Comparison of ENCODE assay signal across 8 mouse cellular contexts in the genomic region with DNA sequence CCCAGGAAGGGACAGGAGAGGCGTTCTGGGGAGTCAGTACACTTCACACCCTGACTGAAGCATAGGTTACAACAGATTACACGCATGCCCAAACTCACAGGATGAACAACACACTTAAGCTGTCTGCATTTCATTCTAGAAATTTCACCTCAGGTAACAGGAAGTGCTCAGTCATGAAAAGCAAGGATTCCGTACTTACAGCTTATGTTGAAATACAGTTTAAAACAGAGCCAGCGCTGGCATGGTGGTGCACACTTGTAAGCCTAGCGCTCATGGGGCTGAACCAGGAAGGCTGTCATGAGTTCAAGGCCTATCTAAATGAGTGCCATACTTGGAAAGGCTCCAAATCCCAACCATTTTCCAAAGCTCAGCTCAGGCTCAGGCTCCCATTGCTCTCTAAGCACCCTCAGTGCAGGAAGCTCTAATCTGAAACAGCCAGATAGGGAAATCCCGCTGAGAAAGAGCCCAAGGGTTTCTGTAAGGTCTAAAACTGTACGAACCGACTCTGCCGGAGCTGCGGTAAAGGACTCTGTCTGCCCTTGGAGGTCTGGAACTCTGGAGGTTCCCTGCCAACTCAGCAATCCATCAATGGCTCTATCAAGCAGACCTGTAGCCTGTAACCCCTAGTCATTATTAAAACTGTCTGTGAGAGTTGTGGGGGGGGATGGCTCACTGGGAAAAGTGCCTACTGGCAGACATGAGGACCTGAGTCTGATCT. TPM values are rescaled to one million over a fixed set of nuclear protein-coding genes. Genes with fewer than 3 reads are reported as not detected.
DNase-seq lines count a peak whose midpoint lies in the region; ATAC-seq and TF ChIP-seq lines count a peak whose summit lies in the region.

No protein-coding gene starts in this region.

- no peak for DNase-seq in lung, adult 2 months
- no peak for DNase-seq in forebrain, embryonic 10.5 days (ENCODE audit: extremely low spot score, low spot score)
- DNase-seq in Muller cell, postnatal 12 days (ENCODE audit: inconsistent ontology term), result no peak
- no peak for DNase-seq in right cerebral cortex, postnatal 14 days
- DNase-seq in ovary, postnatal 14 days (ENCODE audit: low spot score), result no peak

- no peak overlapping the region for H3K4me3 ChIP-seq in lung, embryonic 16.5 days (ENCODE audit: low read length)
- no peak overlapping the region for H3K4me3 ChIP-seq in lung, adult 2 months (replicated peaks; ENCODE audit: extremely low read depth, low read depth, low read length)
- no peak overlapping the region for H3K4me3 ChIP-seq in forebrain, embryonic 10.5 days
- no peak overlapping the region for H3K4me3 ChIP-seq in limb, embryonic 12.5 days (replicated peaks)
- H3K4me3 ChIP-seq in stomach, embryonic 14.5 days (ENCODE audit: low read depth, low read length), result no peak overlapping the region

- ATAC-seq in lung, embryonic 16.5 days (ENCODE audit: low read depth), result peak; percentile 24
- no peak for ATAC-seq in limb, embryonic 12.5 days (ENCODE audit: insufficient number of reproducible peaks, insufficient read depth, low FRiP score, low TSS enrichment, low read depth)
- ATAC-seq in stomach, embryonic 14.5 days (ENCODE audit: insufficient number of reproducible peaks, insufficient read depth, low FRiP score, low read depth), result no peak

- H3K4me2 ChIP-seq in lung, embryonic 16.5 days (ENCODE audit: low read depth, low read length), result no peak overlapping the region
- peak overlapping the region; percentile 53 for H3K4me2 ChIP-seq in limb, embryonic 12.5 days
- no peak overlapping the region; the same call in 1 of the 2 replicates for H3K4me2 ChIP-seq in stomach, embryonic 14.5 days (replicated peaks; ENCODE audit: low read depth, low read length)

- no peaks in the 10 kb centered on the region for H3K9me3 ChIP-seq in lung, embryonic 16.5 days (ENCODE audit: control insufficient read depth, low read length)
- H3K9me3 ChIP-seq in forebrain, embryonic 10.5 days, result no peaks in the 10 kb centered on the region
- H3K9me3 ChIP-seq in limb, embryonic 12.5 days, result no peaks in the 10 kb centered on the region
- H3K9me3 ChIP-seq in stomach, embryonic 14.5 days (ENCODE audit: control insufficient read depth, low read depth, low read length), result no peaks in the 10 kb centered on the region

- no peaks in the 10 kb centered on the region for H3K36me3 ChIP-seq in lung, embryonic 16.5 days (ENCODE audit: control insufficient read depth, insufficient read depth, low read length)
- no peaks in the 10 kb centered on the region for H3K36me3 ChIP-seq in forebrain, embryonic 10.5 days (replicated peaks)
- H3K36me3 ChIP-seq in limb, embryonic 12.5 days, result no peaks in the 10 kb centered on the region
- no peaks in the 10 kb centered on the region for H3K36me3 ChIP-seq in stomach, embryonic 14.5 days (ENCODE audit: control insufficient read depth, insufficient read depth, low read length)

- WGBS in lung, embryonic 16.5 days, result 35% methylated on average over 10 of the region's 10 CpGs
- 34% methylated on average over 10 of the region's 10 CpGs for WGBS in lung, adult 2 months
- WGBS in forebrain, embryonic 10.5 days, result 84% methylated on average over 10 of the region's 10 CpGs
- 63% methylated on average over 10 of the region's 10 CpGs for WGBS in limb, embryonic 12.5 days
- WGBS in stomach, embryonic 14.5 days, result 50% methylated on average over 10 of the region's 10 CpGs

- H3K27me3 ChIP-seq in lung, embryonic 16.5 days (ENCODE audit: control insufficient read depth, insufficient read depth, low read depth, low read length), result no peaks in the 10 kb centered on the region
- no peaks in the 10 kb centered on the region for H3K27me3 ChIP-seq in forebrain, embryonic 10.5 days (ENCODE audit: poor library complexity, severe bottlenecking)
- no peaks in the 10 kb centered on the region for H3K27me3 ChIP-seq in limb, embryonic 12.5 days
- H3K27me3 ChIP-seq in stomach, embryonic 14.5 days (ENCODE audit: control insufficient read depth, insufficient read depth, low read length), result no peaks in the 10 kb centered on the region

- peak overlapping the region; percentile 79 for H3K27ac ChIP-seq in lung, embryonic 16.5 days (ENCODE audit: low read length)
- peak overlapping the region; percentile 85 for H3K27ac ChIP-seq in forebrain, embryonic 10.5 days
- H3K27ac ChIP-seq in limb, embryonic 12.5 days, result peak overlapping the region; percentile 84
- peak overlapping the region; percentile 22; the same call in 1 of the 2 replicates for H3K27ac ChIP-seq in stomach, embryonic 14.5 days (ENCODE audit: low read length)

- peak overlapping the region; percentile 39; the same call in 1 of the 2 replicates for H3K9ac ChIP-seq in lung, embryonic 16.5 days (ENCODE audit: low read length)
- H3K9ac ChIP-seq in limb, embryonic 12.5 days (replicated peaks), result no peak overlapping the region
- no peak overlapping the region for H3K9ac ChIP-seq in stomach, embryonic 14.5 days (replicated peaks; ENCODE audit: low read depth, low read length)

- no peak for TF ChIP-seq CTCF in lung, adult 2 months (IDR thresholded peaks at IDR 0.05; ENCODE audit: insufficient read depth, low read length)

- peaks cover 44% of the 10 kb centered on the region for H3K4me1 ChIP-seq in lung, embryonic 16.5 days (replicated peaks; ENCODE audit: control insufficient read depth, insufficient read depth, low read length)
- H3K4me1 ChIP-seq in lung, adult 2 months (ENCODE audit: control insufficient read depth, insufficient read depth, low read length), result peaks cover 49% of the 10 kb centered on the region
- peaks cover 73% of the 10 kb centered on the region for H3K4me1 ChIP-seq in forebrain, embryonic 10.5 days
- H3K4me1 ChIP-seq in limb, embryonic 12.5 days (replicated peaks), result peaks cover 53% of the 10 kb centered on the region
- peaks cover 43% of the 10 kb centered on the region for H3K4me1 ChIP-seq in stomach, embryonic 14.5 days (ENCODE audit: control insufficient read depth, insufficient read depth, low read length)

- TF ChIP-seq POLR2A in lung, adult 2 months (IDR thresholded peaks at IDR 0.05; ENCODE audit: borderline replicate concordance, extremely low read depth, low read depth, low read length), result no peak

RNA-seq across cellular contexts. Expression of a gene that starts 12.1 kb away (rescaled TPM):
- 13.3 and 14.2 TPM in 2 replicates for polyA plus RNA-seq in lung, embryonic 16.5 days (2015; fragmentation: Nextera tagmentation; extraction: Ambion mirVana)
- polyA plus RNA-seq in lung, adult 2 months (2012; rRNA removed), result 36.3 and 38.6 TPM in 2 replicates
- polyA plus RNA-seq in forebrain, embryonic 10.5 days (2016; fragmentation: Nextera tagmentation; extraction: Ambion mirVana), result 13.1 and 15.4 TPM in 2 replicates
- 18.6 and 20.2 TPM in 2 replicates for polyA plus RNA-seq in limb, embryonic 12.5 days (2016; fragmentation: Nextera tagmentation; extraction: Ambion mirVana)
- polyA plus RNA-seq in stomach, embryonic 14.5 days (2014; fragmentation: Nextera tagmentation; extraction: Ambion mirVana), result 6.6 and 7.0 TPM in 2 replicates

Comparison
In these comparisons a context has a peak if more than half of its experiments do, and no peak if none do; other contexts are left out.
1. H3K27ac ChIP-seq: peak in every context shown above with its lines; median percentile 85 in forebrain, embryonic 10.5 days; 84 in limb, embryonic 12.5 days; 79 in lung, embryonic 16.5 days; 22 in stomach, embryonic 14.5 days.